Mouse (Mus musculus): Measurements from ENCODE around the gene Zzz3. TPM values are rescaled to one million over a fixed set of nuclear protein-coding genes. Genes with fewer than 3 reads are reported as not detected.

Zzz3 gene
- polyA plus RNA-seq, 1 experiment from 2014 or later, result 29.8 TPM

DNA sequence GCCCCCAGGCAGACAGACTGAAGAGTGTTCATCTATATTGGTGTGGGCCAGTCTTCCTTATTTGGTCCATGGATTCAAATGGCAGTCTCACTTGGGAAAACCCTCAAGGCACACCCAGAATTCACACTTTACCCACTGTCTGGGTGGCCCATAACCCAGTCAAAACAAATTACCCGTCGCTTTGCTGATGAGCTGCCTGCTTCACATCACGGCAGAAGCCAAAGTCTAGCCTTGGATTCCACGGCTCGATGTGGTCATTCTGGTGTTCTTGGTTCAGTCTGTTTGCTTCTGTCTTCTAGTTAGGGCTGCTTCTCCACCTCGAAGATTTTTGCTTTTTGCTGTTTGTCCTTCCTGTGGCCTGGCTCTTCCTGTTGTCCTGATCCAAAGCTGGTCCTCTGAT is 97.0 kb downstream of the Zzz3 start:
- Histone ChIP-seq H3K36me3 (ENCODE audit: control insufficient read depth, insufficient read depth) (no peaks in the 10 kb centered on the region), H3K27ac (ENCODE audit: low read length) (no peak overlapping the region), H3K4me2 (ENCODE audit: low read depth, low read length) (no peak overlapping the region), H3K9me3 (replicated peaks; ENCODE audit: control insufficient read depth, low read length) (no peaks in the 10 kb centered on the region), H3K27me3 (ENCODE audit: control insufficient read depth, insufficient read depth, low read length) (0 out of 2 replicates have a peak, but pooled peaks cover 5% of the 10 kb centered on the region), H3K4me3 (ENCODE audit: low read length) (no peak overlapping the region), H3K4me1 (ENCODE audit: control insufficient read depth, insufficient read depth, low read length) (peaks cover 11% of the 10 kb centered on the region; the same call in 1 of the 2 replicates), H3K9ac (ENCODE audit: low read length) (no peak overlapping the region)
- WGBS, result 79% methylated on average over 6 of the region's 6 CpGs
- no peak for ATAC-seq (replicated peaks; ENCODE audit: extremely low read depth, insufficient read depth, low FRiP score)

DNA sequence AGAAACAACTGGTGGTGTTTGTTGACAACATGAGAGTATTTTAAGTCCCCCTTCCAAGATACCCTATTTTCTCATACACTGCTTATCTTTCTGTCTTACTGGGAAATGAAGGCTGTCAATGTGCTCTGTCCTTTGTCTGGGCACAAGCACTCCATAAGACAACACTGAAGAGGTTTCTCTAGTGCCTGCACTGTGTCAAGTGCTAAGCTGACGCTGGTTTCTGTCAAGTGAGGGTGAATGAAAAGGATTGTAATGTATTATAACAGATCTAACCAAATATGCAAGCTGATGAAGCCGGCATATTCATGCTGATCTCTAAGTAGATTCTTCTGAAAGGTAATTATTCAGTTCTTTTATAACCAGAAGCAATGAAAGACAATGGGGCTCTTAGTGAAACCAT is 98.5 kb downstream of the Zzz3 start:
- WGBS, result 15% methylated on average over 2 of the region's 2 CpGs
- Histone ChIP-seq H3K9ac (ENCODE audit: low read length) (no peak overlapping the region), H3K27me3 (ENCODE audit: control insufficient read depth, insufficient read depth, low read length) (0 out of 2 replicates have a peak, but pooled peaks cover 5% of the 10 kb centered on the region), H3K4me3 (ENCODE audit: low read length) (no peak overlapping the region), H3K4me1 (ENCODE audit: control insufficient read depth, insufficient read depth, low read length) (peaks cover 8% of the 10 kb centered on the region; the same call in 1 of the 2 replicates), H3K4me2 (ENCODE audit: low read depth, low read length) (no peak overlapping the region), H3K36me3 (ENCODE audit: control insufficient read depth, insufficient read depth) (no peaks in the 10 kb centered on the region), H3K9me3 (replicated peaks; ENCODE audit: control insufficient read depth, low read length) (no peaks in the 10 kb centered on the region), H3K27ac (ENCODE audit: low read length) (no peak overlapping the region)
- peak; percentile 71 for ATAC-seq (replicated peaks; ENCODE audit: extremely low read depth, insufficient read depth, low FRiP score)

GRCm38 (mm10) chr3:152494667-152495360 is 99.5 kb downstream of the Zzz3 start:
- Histone ChIP-seq H3K4me3 (ENCODE audit: low read length) (no peak overlapping the region), H3K4me2 (ENCODE audit: low read depth, low read length) (no peak overlapping the region), H3K36me3 (ENCODE audit: control insufficient read depth, insufficient read depth) (no peaks in the 10 kb centered on the region), H3K27me3 (ENCODE audit: control insufficient read depth, insufficient read depth, low read length) (0 out of 2 replicates have a peak, but pooled peaks cover 5% of the 10 kb centered on the region), H3K4me1 (ENCODE audit: control insufficient read depth, insufficient read depth, low read length) (peaks cover 8% of the 10 kb centered on the region; the same call in 1 of the 2 replicates), H3K27ac (ENCODE audit: low read length) (no peak overlapping the region), H3K9me3 (replicated peaks; ENCODE audit: control insufficient read depth, low read length) (no peaks in the 10 kb centered on the region), H3K9ac (ENCODE audit: low read length) (no peak overlapping the region)
- ATAC-seq (replicated peaks; ENCODE audit: extremely low read depth, insufficient read depth, low FRiP score), result no peak
- 60% methylated on average over 12 of the region's 12 CpGs for WGBS

GRCm38 (mm10) chr3:152495415-152495898 is 100.2 kb downstream of the Zzz3 start:
- Histone ChIP-seq H3K9me3 (replicated peaks; ENCODE audit: control insufficient read depth, low read length) (no peaks in the 10 kb centered on the region), H3K4me3 (ENCODE audit: low read length) (no peak overlapping the region), H3K27ac (ENCODE audit: low read length) (no peak overlapping the region), H3K27me3 (ENCODE audit: control insufficient read depth, insufficient read depth, low read length) (0 out of 2 replicates have a peak, but pooled peaks cover 5% of the 10 kb centered on the region), H3K36me3 (ENCODE audit: control insufficient read depth, insufficient read depth) (no peaks in the 10 kb centered on the region), H3K9ac (ENCODE audit: low read length) (no peak overlapping the region), H3K4me2 (ENCODE audit: low read depth, low read length) (no peak overlapping the region), H3K4me1 (ENCODE audit: control insufficient read depth, insufficient read depth, low read length) (peaks cover 8% of the 10 kb centered on the region; the same call in 1 of the 2 replicates)
- no peak for ATAC-seq (replicated peaks; ENCODE audit: extremely low read depth, insufficient read depth, low FRiP score)
- WGBS, result 82% methylated on average over 8 of the region's 8 CpGs

DNA sequence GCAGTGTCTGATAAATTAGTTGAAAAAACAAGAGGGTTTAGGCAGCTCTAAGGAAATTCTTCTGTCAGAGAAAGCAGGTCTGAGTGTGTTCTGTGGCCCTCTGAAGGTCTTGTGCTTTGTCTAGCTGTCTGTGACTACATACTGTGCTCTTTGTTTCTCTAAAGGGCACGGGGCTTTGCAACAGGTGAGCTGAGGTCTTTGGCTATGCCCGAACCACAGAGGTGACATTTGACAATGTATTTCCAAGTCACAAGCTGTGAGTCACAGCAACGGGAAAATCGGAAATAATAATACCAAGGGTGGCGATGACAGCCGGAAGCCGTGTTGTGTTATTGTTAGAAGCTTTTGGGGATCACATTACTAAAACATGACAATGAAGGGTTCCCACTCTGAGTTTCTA is 101.8 kb downstream of the Zzz3 start:
- no peak for ATAC-seq (replicated peaks; ENCODE audit: extremely low read depth, insufficient read depth, low FRiP score)

GRCm38 (mm10) chr3:152497842-152498241 is 102.6 kb downstream of the Zzz3 start:
- Histone ChIP-seq H3K27ac (ENCODE audit: low read length) (no peak overlapping the region), H3K36me3 (ENCODE audit: control insufficient read depth, insufficient read depth) (no peaks in the 10 kb centered on the region), H3K9me3 (replicated peaks; ENCODE audit: control insufficient read depth, low read length) (no peaks in the 10 kb centered on the region), H3K4me2 (ENCODE audit: low read depth, low read length) (no peak overlapping the region), H3K27me3 (ENCODE audit: control insufficient read depth, insufficient read depth, low read length) (0 out of 2 replicates have a peak, but pooled peaks cover 5% of the 10 kb centered on the region), H3K4me1 (ENCODE audit: control insufficient read depth, insufficient read depth, low read length) (peaks cover 5% of the 10 kb centered on the region; the same call in 1 of the 2 replicates), H3K4me3 (ENCODE audit: low read length) (no peak overlapping the region), H3K9ac (ENCODE audit: low read length) (no peak overlapping the region)
- ATAC-seq (replicated peaks; ENCODE audit: extremely low read depth, insufficient read depth, low FRiP score), result no peak
- 82% methylated on average over 2 of the region's 2 CpGs for WGBS

More for the DNA sequence above, 101.8 kb downstream of the Zzz3 start:
- Histone ChIP-seq H3K27ac (ENCODE audit: low read length) (no peak overlapping the region), H3K9ac (ENCODE audit: low read length) (no peak overlapping the region), H3K4me1 (ENCODE audit: control insufficient read depth, insufficient read depth, low read length) (peaks cover 8% of the 10 kb centered on the region; the same call in 1 of the 2 replicates), H3K36me3 (ENCODE audit: control insufficient read depth, insufficient read depth) (no peaks in the 10 kb centered on the region), H3K27me3 (ENCODE audit: control insufficient read depth, insufficient read depth, low read length) (0 out of 2 replicates have a peak, but pooled peaks cover 5% of the 10 kb centered on the region), H3K4me3 (ENCODE audit: low read length) (no peak overlapping the region), H3K4me2 (ENCODE audit: low read depth, low read length) (no peak overlapping the region), H3K9me3 (replicated peaks; ENCODE audit: control insufficient read depth, low read length) (no peaks in the 10 kb centered on the region)
- WGBS, result 63% methylated on average over 7 of the region's 7 CpGs

GRCm38 (mm10) chr3:152498968-152499696 is 103.9 kb downstream of the Zzz3 start:
- no peak for ATAC-seq (replicated peaks; ENCODE audit: extremely low read depth, insufficient read depth, low FRiP score)
- Histone ChIP-seq H3K27ac (ENCODE audit: low read length) (no peak overlapping the region), H3K4me1 (ENCODE audit: control insufficient read depth, insufficient read depth, low read length) (peaks cover 2% of the 10 kb centered on the region; the same call in 1 of the 2 replicates), H3K4me3 (ENCODE audit: low read length) (no peak overlapping the region), H3K4me2 (ENCODE audit: low read depth, low read length) (no peak overlapping the region), H3K27me3 (ENCODE audit: control insufficient read depth, insufficient read depth, low read length) (0 out of 2 replicates have a peak, but pooled peaks cover 5% of the 10 kb centered on the region), H3K9ac (ENCODE audit: low read length) (no peak overlapping the region), H3K9me3 (replicated peaks; ENCODE audit: control insufficient read depth, low read length) (no peaks in the 10 kb centered on the region), H3K36me3 (ENCODE audit: control insufficient read depth, insufficient read depth) (no peaks in the 10 kb centered on the region)
- WGBS, result 82% methylated on average over 2 of the region's 2 CpGs

DNA sequence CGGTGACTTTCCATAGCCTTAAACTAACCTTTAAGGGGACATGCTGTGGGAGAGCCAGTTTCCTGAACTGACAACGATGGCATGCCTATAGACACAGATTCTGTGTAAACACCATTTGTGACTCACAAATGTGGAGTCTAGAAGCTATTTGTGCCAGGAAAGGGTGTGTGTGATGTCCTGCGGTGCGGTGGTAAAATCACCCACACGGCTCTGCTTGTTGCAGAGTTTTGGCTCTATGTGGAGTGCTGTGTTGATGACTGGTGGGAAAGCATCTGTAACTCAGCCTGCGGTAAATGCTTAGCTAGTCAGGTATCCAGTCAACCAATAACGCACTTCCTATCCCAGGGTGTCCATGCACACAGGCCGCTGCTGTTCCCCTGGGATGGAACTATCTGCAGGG is 112.6 kb downstream of the Zzz3 start:
- no peak overlapping the region for H3K27ac ChIP-seq (ENCODE audit: low read length)
- WGBS, result 73% methylated on average over 8 of the region's 8 CpGs

More for the DNA sequence above, 112.6 kb downstream of the Zzz3 start:
- Histone ChIP-seq H3K27me3 (ENCODE audit: control insufficient read depth, insufficient read depth, low read length) (0 out of 2 replicates have a peak, but pooled peaks cover 4% of the 10 kb centered on the region), H3K9me3 (replicated peaks; ENCODE audit: control insufficient read depth, low read length) (0 out of 2 replicates have a peak, but pooled peaks cover 3% of the 10 kb centered on the region), H3K36me3 (ENCODE audit: control insufficient read depth, insufficient read depth) (no peaks in the 10 kb centered on the region), H3K4me1 (ENCODE audit: control insufficient read depth, insufficient read depth, low read length) (no peaks in the 10 kb centered on the region), H3K4me3 (ENCODE audit: low read length) (no peak overlapping the region), H3K9ac (ENCODE audit: low read length) (no peak overlapping the region), H3K4me2 (ENCODE audit: low read depth, low read length) (no peak overlapping the region)
- ATAC-seq (replicated peaks; ENCODE audit: extremely low read depth, insufficient read depth, low FRiP score), result no peak
